Mouse (Mus musculus): ENCODE data around the gene Dtnb. TPM values are rescaled to one million over a fixed set of nuclear protein-coding genes. Genes with fewer than 3 reads are reported as not detected.
"Not testable (repeated sequence)": the region's sequence is repeated elsewhere in the genome, so short reads cannot be mapped to it uniquely, and the experiment has no call there.

Gene Dtnb
- polyA plus RNA-seq, 1 experiment from 2014 or later: 32.6 TPM

DNA sequence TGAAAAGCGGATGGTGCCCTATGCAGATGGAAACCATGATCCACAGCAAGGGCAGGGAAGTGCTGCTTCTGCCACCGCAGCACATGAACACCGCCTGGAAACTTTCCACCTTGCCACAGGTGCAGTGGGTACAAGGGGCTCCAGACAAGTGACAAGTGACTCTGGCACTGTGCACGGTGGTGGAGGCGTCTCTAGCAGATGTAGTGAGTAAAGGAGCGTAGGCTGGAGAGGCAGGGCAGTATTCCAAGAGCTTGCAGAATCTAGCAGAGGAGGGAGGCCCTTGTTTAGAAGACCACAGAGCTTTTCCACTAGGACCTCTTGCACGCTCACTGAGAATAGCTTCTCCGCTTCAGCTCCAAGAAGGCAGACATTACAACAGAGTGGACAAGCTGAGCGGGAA is 102.7 kb downstream of the Dtnb start:
- ATAC-seq (replicated peaks; ENCODE audit: low FRiP score, low TSS enrichment, low read depth) (no peak), DNase-seq (ENCODE audit: low spot score) (no peak)
- H3K27ac ChIP-seq (ENCODE audit: low read depth): no peak overlapping the region
- H3K4me3 ChIP-seq (ENCODE audit: low read depth, low read length): no peak overlapping the region
- H3K9ac ChIP-seq (ENCODE audit: low read length): no peak overlapping the region
- H3K4me2 ChIP-seq (ENCODE audit: low read length): no peak overlapping the region
- no peaks in the 10 kb centered on the region for H3K27me3 ChIP-seq (replicated peaks; ENCODE audit: control insufficient read depth, insufficient read depth, low read length)
- no peaks in the 10 kb centered on the region for H3K9me3 ChIP-seq (ENCODE audit: control insufficient read depth, low read length)
- 91% methylated on average over 9 of the region's 9 CpGs for WGBS
- H3K36me3 ChIP-seq (ENCODE audit: control insufficient read depth, insufficient read depth, low read length): no peaks in the 10 kb centered on the region
- peaks cover 4% of the 10 kb centered on the region; the same call in 1 of the 2 replicates for H3K4me1 ChIP-seq (replicated peaks; ENCODE audit: control insufficient read depth, insufficient read depth, low read length)

DNA sequence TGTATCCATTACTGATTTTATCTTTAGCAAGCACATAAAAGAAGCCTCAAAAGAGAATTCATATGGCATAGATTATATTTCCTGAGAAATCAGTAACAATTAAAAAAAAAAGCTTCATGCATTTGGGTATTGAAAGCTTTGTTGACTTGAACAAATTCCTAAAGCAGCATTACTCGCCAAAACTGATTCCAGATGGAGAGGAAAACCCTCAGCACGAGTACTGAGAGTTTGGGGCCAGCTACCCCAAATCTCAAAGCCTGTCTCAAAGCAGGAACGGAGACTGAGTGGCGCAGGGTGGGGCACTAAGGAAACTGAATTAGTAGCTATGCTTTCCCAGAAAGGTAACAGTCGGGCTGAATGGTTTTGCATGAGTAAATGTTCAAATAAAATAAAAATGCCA is 108.5 kb downstream of the Dtnb start:
- Histone ChIP-seq H3K4me2 (ENCODE audit: low read length) (no peak overlapping the region), H3K4me1 (replicated peaks; ENCODE audit: control insufficient read depth, insufficient read depth, low read length) (no peaks in the 10 kb centered on the region), H3K9ac (ENCODE audit: low read length) (no peak overlapping the region), H3K36me3 (ENCODE audit: control insufficient read depth, insufficient read depth, low read length) (no peaks in the 10 kb centered on the region), H3K4me3 (ENCODE audit: low read depth, low read length) (no peak overlapping the region), H3K27me3 (replicated peaks; ENCODE audit: control insufficient read depth, insufficient read depth, low read length) (no peaks in the 10 kb centered on the region), H3K9me3 (ENCODE audit: control insufficient read depth, low read length) (no peaks in the 10 kb centered on the region), H3K27ac (ENCODE audit: low read depth) (no peak overlapping the region)
- DNase-seq (ENCODE audit: low spot score): no peak
- WGBS: 89% methylated on average over 5 of the region's 5 CpGs
- ATAC-seq (replicated peaks; ENCODE audit: low FRiP score, low TSS enrichment, low read depth): no peak

DNA sequence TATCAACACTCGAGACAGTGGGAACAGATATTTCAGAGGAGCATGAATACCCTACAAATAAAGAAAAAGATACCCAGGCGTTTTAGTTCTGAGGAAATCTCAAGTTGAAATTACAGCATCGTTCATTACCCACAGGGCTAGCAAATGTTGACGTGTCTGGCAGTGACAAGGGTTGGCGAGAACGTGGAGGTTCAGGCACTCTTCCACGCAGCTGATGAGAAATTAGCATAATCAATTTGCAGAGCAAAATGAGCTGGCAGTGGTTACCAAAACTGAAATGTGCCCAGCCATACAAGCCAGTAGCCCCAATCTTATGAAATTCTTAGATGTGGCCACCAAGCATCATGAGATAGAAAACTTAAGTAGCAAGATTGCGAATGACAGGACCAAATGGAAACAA is 110.9 kb downstream of the Dtnb start:
- ATAC-seq (replicated peaks; ENCODE audit: low FRiP score, low TSS enrichment, low read depth) (no peak), DNase-seq (ENCODE audit: low spot score) (no peak)
- no peaks in the 10 kb centered on the region for H3K9me3 ChIP-seq (ENCODE audit: control insufficient read depth, low read length)
- H3K4me3 ChIP-seq (ENCODE audit: low read depth, low read length): no peak overlapping the region
- H3K36me3 ChIP-seq (ENCODE audit: control insufficient read depth, insufficient read depth, low read length): no peaks in the 10 kb centered on the region
- no peak overlapping the region for H3K9ac ChIP-seq (ENCODE audit: low read length)
- H3K27ac ChIP-seq (ENCODE audit: low read depth): no peak overlapping the region
- 78% methylated on average over 8 of the region's 8 CpGs for WGBS
- H3K27me3 ChIP-seq (replicated peaks; ENCODE audit: control insufficient read depth, insufficient read depth, low read length): no peaks in the 10 kb centered on the region
- no peaks in the 10 kb centered on the region for H3K4me1 ChIP-seq (replicated peaks; ENCODE audit: control insufficient read depth, insufficient read depth, low read length)
- no peak overlapping the region for H3K4me2 ChIP-seq (ENCODE audit: low read length)

DNA sequence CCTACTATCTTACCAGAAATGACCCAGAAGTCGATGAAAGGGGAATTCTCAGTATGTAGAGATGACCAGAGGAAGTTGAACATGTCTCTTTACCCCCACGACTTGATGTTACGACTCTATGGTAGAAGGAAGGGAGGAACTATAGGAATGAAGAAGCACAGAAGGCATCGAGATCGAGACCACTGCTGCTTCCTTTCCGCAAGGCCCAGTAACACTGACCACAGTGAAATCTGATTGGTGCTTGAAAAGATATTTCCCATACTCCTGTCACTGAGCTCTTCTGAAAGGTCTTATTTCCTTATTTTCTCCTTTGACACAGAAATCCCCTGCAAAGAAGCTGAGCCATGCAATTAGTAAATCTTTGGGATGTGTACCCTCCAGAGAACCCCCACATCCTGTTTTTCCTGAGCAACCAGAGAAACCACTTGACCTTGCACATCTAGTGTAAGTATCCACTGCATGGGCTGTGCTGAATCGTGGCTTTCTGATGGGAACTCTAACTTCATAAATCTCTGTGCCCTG is 114.3 kb downstream of the Dtnb start:
- Histone ChIP-seq H3K27ac (ENCODE audit: low read depth) (no peak overlapping the region), H3K36me3 (ENCODE audit: control insufficient read depth, insufficient read depth, low read length) (no peaks in the 10 kb centered on the region), H3K9me3 (ENCODE audit: control insufficient read depth, low read length) (no peaks in the 10 kb centered on the region), H3K4me3 (ENCODE audit: low read depth, low read length) (no peak overlapping the region), H3K4me1 (replicated peaks; ENCODE audit: control insufficient read depth, insufficient read depth, low read length) (no peaks in the 10 kb centered on the region), H3K27me3 (replicated peaks; ENCODE audit: control insufficient read depth, insufficient read depth, low read length) (no peaks in the 10 kb centered on the region), H3K9ac (ENCODE audit: low read length) (no peak overlapping the region), H3K4me2 (ENCODE audit: low read length) (no peak overlapping the region)
- DNase-seq (ENCODE audit: low spot score) (no peak), ATAC-seq (replicated peaks; ENCODE audit: low FRiP score, low TSS enrichment, low read depth) (no peak)
- WGBS: 65% methylated on average over 7 of the region's 7 CpGs

DNA sequence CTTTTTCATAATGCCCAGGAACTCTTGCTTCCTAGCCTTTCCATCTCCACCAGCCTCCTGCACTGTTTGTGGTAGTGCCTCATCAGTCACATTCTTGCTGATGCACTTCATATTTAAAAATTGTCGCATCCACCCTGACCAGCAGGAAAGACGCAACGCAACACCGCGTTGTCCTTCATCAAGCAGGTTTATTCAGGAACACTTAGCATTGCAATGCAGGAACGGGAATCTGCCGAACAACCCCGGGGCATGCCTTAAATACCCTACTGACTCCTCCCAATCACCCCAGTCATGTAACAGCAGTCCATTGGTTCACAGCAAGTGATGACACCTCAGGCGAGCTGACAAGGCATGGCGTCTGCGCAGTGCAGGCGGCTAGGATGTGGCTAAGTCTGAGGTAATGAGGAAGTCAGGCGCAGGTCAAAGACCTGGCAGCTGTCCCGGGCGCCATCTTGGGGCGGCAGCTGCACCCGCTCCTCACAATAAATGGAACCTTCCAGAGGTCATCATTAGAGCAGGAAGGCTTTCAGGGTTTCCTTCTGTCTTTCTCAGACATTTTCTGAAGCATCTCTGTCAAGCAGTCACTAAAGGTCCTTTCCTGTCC is 118.8 kb downstream of the Dtnb start:
- ATAC-seq (replicated peaks; ENCODE audit: low FRiP score, low TSS enrichment, low read depth); DNase-seq (ENCODE audit: low spot score); H3K36me3 ChIP-seq (ENCODE audit: control insufficient read depth, insufficient read depth, low read length); H3K4me2 ChIP-seq (ENCODE audit: low read length); H3K27ac ChIP-seq (ENCODE audit: low read depth); H3K9me3 ChIP-seq (ENCODE audit: control insufficient read depth, low read length); H3K4me3 ChIP-seq (ENCODE audit: low read depth, low read length); H3K4me1 ChIP-seq (replicated peaks; ENCODE audit: control insufficient read depth, insufficient read depth, low read length); H3K27me3 ChIP-seq (replicated peaks; ENCODE audit: control insufficient read depth, insufficient read depth, low read length); H3K9ac ChIP-seq (ENCODE audit: low read length): not testable (repeated sequence)
- WGBS: 94% methylated on average over 17 of the region's 17 CpGs

DNA sequence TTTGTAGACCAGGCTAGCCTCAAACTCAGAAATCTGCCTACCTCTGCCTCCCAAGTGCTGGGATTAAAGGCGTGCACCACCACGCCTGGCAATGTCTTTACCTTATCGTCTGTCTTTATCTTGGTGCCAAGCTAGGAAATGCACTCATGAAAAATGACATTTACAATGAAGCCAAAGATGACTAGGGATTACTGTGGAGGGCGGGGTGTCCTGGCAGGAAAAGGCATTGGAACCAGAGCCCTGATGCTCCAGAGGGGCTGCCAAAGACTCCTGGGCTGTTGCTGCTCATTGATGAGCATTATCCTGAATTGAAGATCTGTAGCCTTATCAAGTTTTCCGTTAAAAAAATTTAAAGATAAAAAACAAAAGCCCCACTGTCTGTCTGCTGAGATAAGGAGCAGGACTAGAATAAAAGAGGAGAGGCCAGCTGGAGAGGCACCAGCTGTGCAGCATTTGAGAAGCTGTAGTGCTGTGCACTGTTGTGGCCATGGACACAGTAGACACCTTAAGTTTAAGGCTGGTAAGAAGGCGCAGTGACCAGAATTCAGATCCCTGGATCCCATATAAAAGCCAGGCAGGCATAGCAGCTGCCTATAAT is 120.7 kb downstream of the Dtnb start:
- no peak overlapping the region for H3K27ac ChIP-seq (ENCODE audit: low read depth)
- no peak for ATAC-seq (replicated peaks; ENCODE audit: low FRiP score, low TSS enrichment, low read depth)
- no peaks in the 10 kb centered on the region for H3K27me3 ChIP-seq (replicated peaks; ENCODE audit: control insufficient read depth, insufficient read depth, low read length)
- no peak overlapping the region for H3K4me2 ChIP-seq (ENCODE audit: low read length)
- WGBS: 75% methylated on average over 6 of the region's 6 CpGs
- no peaks in the 10 kb centered on the region for H3K36me3 ChIP-seq (ENCODE audit: control insufficient read depth, insufficient read depth, low read length)
- DNase-seq (ENCODE audit: low spot score): no peak
- no peaks in the 10 kb centered on the region for H3K9me3 ChIP-seq (ENCODE audit: control insufficient read depth, low read length)
- no peak overlapping the region for H3K9ac ChIP-seq (ENCODE audit: low read length)
- H3K4me1 ChIP-seq (replicated peaks; ENCODE audit: control insufficient read depth, insufficient read depth, low read length): no peaks in the 10 kb centered on the region
- no peak overlapping the region for H3K4me3 ChIP-seq (ENCODE audit: low read depth, low read length)

DNA sequence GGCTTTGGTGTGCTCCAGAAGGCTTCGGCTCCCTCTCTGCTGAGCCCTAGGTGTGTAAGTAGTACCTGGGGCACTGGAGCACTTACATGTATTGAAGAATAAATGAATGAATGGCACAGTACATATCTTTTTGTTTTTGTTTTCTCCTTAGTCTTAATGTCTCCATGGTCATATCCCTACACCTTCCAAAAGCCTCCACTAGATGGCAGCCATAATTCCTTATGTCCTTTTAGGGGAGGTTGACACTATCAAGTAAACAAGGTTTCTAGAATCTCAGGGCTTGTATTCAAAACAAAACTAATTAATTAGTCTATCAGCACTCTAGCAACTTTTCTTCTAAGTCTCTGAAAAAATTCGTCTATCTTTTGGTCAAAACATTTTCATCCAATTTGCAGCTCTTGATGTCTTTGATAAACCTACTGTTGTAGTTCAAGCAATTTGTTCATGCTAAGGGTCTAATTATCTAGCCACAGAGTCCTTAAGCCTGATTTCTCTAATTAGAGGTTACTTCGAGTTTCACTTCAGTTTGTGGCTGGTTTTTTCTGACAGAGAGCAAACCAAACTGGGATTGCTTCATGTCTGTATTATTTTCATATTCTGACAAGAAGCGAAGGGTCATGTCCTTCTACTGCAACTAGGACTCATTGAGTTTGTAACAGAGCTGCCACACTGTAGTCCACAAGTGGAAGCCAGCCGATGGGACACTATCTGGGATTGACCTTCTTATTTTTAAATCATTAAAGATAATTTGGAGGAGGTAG is 123.7 kb downstream of the Dtnb start:
- H3K9ac ChIP-seq (ENCODE audit: low read length): no peak overlapping the region
- no peaks in the 10 kb centered on the region for H3K9me3 ChIP-seq (ENCODE audit: control insufficient read depth, low read length)
- no peak overlapping the region for H3K4me3 ChIP-seq (ENCODE audit: low read depth, low read length)
- no peaks in the 10 kb centered on the region for H3K4me1 ChIP-seq (replicated peaks; ENCODE audit: control insufficient read depth, insufficient read depth, low read length)
- DNase-seq (ENCODE audit: low spot score): no peak
- ATAC-seq (replicated peaks; ENCODE audit: low FRiP score, low TSS enrichment, low read depth): no peak
- no peak overlapping the region for H3K27ac ChIP-seq (ENCODE audit: low read depth)
- H3K36me3 ChIP-seq (ENCODE audit: control insufficient read depth, insufficient read depth, low read length): no peaks in the 10 kb centered on the region
- H3K4me2 ChIP-seq (ENCODE audit: low read length): no peak overlapping the region
- 67% methylated on average over 5 of the region's 5 CpGs for WGBS
- no peaks in the 10 kb centered on the region for H3K27me3 ChIP-seq (replicated peaks; ENCODE audit: control insufficient read depth, insufficient read depth, low read length)

DNA sequence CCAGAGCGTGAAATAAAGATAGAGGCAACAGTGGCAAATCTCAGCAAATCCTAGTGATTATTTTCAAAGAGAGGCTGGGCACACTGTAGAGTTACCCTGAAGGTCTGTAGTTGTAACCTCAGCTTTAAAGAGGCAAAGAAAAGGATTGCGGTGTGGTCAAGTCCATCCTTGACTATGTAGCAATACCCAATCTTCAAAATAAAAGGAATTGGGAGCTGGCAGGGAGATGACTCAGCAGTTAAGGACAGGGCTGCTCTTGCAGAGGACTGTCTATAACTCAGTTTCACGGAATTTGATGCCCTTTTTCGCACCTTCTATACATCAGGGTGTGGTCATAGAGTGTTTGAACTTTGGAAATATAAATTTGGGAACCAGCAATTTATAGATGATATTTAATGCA is 128.3 kb downstream of the Dtnb start:
- Histone ChIP-seq H3K4me2 (ENCODE audit: low read length) (no peak overlapping the region), H3K9ac (ENCODE audit: low read length) (no peak overlapping the region), H3K9me3 (ENCODE audit: control insufficient read depth, low read length) (no peaks in the 10 kb centered on the region), H3K27ac (ENCODE audit: low read depth) (no peak overlapping the region), H3K36me3 (ENCODE audit: control insufficient read depth, insufficient read depth, low read length) (no peaks in the 10 kb centered on the region), H3K27me3 (replicated peaks; ENCODE audit: control insufficient read depth, insufficient read depth, low read length) (no peaks in the 10 kb centered on the region), H3K4me3 (ENCODE audit: low read depth, low read length) (no peak overlapping the region), H3K4me1 (replicated peaks; ENCODE audit: control insufficient read depth, insufficient read depth, low read length) (no peaks in the 10 kb centered on the region)
- no peak for DNase-seq (ENCODE audit: low spot score)
- 85% methylated on average over 4 of the region's 4 CpGs for WGBS
- ATAC-seq (replicated peaks; ENCODE audit: low FRiP score, low TSS enrichment, low read depth): no peak
